Mouse (Mus musculus): ENCODE measurements around the gene Rabep2. TPM values are rescaled to one million over a fixed set of nuclear protein-coding genes. Genes with fewer than 3 reads are reported as not detected.
A peak's percentile ranks its signal among the peaks of the same experiment; 100 is the strongest.

The Rabep2 gene
- total RNA-seq (2012; rRNA removed): 38.5 and 40.3 TPM in 2 replicates
- 35.7 and 42.6 TPM in 2 replicates for total RNA-seq (2014; rRNA removed)
- polyA plus RNA-seq (2012; ENCODE audit: insufficient read length, low read depth): 33.7 and 36.6 TPM in 2 replicates

GRCm38 (mm10) chr7:126428631-126429502 lies at the start of gene Rabep2:
Gene Rabep2, plus strand, starts transcription at chr7:126428759.
- Histone ChIP-seq H3K79me2 (replicated peaks; ENCODE audit: control insufficient read depth, extremely low read depth, insufficient read depth, poor library complexity, severe bottlenecking) (peaks cover 11% of the 10 kb centered on the region; the same call in 1 of the 2 replicates), H3K4me2 (ENCODE audit: insufficient read depth, low read depth, poor library complexity, severe bottlenecking) (peak within 1 kb of the TSS; percentile 52), H3K4me3 (replicated peaks in 1 of 3; ENCODE audit: low read depth in 2 of 3, low read length in 2 of 3, poor library complexity in 1 of 3) (peak within 1 kb of the TSS; percentile 60 to 75 (median 71)), H3K36me3 (replicated peaks in 1 of 2; ENCODE audit: control insufficient read depth in 1 of 2, insufficient read depth in 1 of 2, low read length in 1 of 2) (peaks cover 31 to 54% of the 10 kb centered on the region in 2 experiments), H3K9me3 (replicated peaks; ENCODE audit: low read length) (peaks cover 7% of the 10 kb centered on the region), H3K9ac (ENCODE audit: insufficient read depth, low read depth) (peak within 1 kb of the TSS; percentile 85), H3K27me3 (replicated peaks) (no peaks in the 10 kb centered on the region), H3K27ac (ENCODE audit: insufficient read depth, low read depth) (peak within 1 kb of the TSS; percentile 60), H3K4me1 (ENCODE audit: control insufficient read depth in 1 of 2, insufficient read depth in 2 of 2) (peaks cover 13 to 55% of the 10 kb centered on the region in 2 experiments)
- DNase-seq (ENCODE audit: extremely low read depth): peak; percentile 88
- TF ChIP-seq NRF1 (IDR thresholded peaks at IDR 0.05; ENCODE audit: low read depth, low read length) (0 out of 2 replicates have a peak, but pooled peaks have one; percentile 17), MAZ (IDR thresholded peaks at IDR 0.05; ENCODE audit: low read depth, low read length) (peak; percentile 83; the same call in 1 of the 2 replicates), IRF4 (IDR thresholded peaks at IDR 0.05; ENCODE audit: low read depth, low read length) (peak; percentile 79), MAX (IDR thresholded peaks at IDR 0.05; ENCODE audit: low read length) (peak; percentile 69; the same call in 1 of the 2 replicates), UBTF (IDR thresholded peaks at IDR 0.05; ENCODE audit: low read depth, low read length) (no peak; the same call in 1 of the 2 replicates), ETS1 (conservative IDR thresholded peaks at IDR 0.05; ENCODE audit: low read depth, low read length) (0 out of 2 replicates have a peak, but pooled peaks have one; percentile 14), MXI1 (IDR thresholded peaks at IDR 0.05; ENCODE audit: low read depth, low read length) (peak; percentile 82), MYC (IDR thresholded peaks at IDR 0.05; ENCODE audit: low read depth, low read length) (no peak), KAT2A (IDR thresholded peaks at IDR 0.05; ENCODE audit: insufficient replicate concordance, low read length) (peak; percentile 71; the same call in 1 of the 2 replicates), MEF2A (IDR thresholded peaks at IDR 0.05; ENCODE audit: borderline replicate concordance, low read depth, low read length) (0 out of 2 replicates have a peak, but pooled peaks have one; percentile 40), ELF1 (IDR thresholded peaks at IDR 0.05; ENCODE audit: low read depth, low read length) (peak; percentile 98), SIN3A (IDR thresholded peaks at IDR 0.05; ENCODE audit: low read length) (peak; percentile 88), TCF12 (IDR thresholded peaks at IDR 0.05; ENCODE audit: low read depth, low read length) (peak; percentile 58; the same call in 1 of the 2 replicates), NELFE (IDR thresholded peaks at IDR 0.05; ENCODE audit: low read depth, low read length) (no peak; the same call in none of the 2 replicates), SMC3 (IDR thresholded peaks at IDR 0.05; ENCODE audit: low read depth, low read length) (no peak), POLR2A (IDR thresholded peaks at IDR 0.05; ENCODE audit: low read depth, low read length) (peak; percentile 74), USF1 (IDR thresholded peaks at IDR 0.05; ENCODE audit: low read depth, low read length) (no peak), GABPA (IDR thresholded peaks at IDR 0.05; ENCODE audit: insufficient replicate concordance, low read depth, low read length) (no peak), MAFK (IDR thresholded peaks at IDR 0.05; ENCODE audit: insufficient replicate concordance, low read length) (no peak), CTCF (conservative IDR thresholded peaks at IDR 0.05 in 1 of 2, IDR thresholded peaks at IDR 0.05 in 1 of 2; ENCODE audit: low read depth in 2 of 2, low read length in 2 of 2) (no peak), ZMIZ1 (IDR thresholded peaks at IDR 0.05; ENCODE audit: low read depth, low read length) (0 out of 2 replicates have a peak, but pooled peaks have one; percentile 62), HCFC1 (IDR thresholded peaks at IDR 0.05; ENCODE audit: low read depth, low read length) (peak; percentile 73)
- in situ Hi-C loops (cut with MboI; ENCODE audit: low pct_ligation_motif_present, low pct_unique_long_range_greater_than_20kb, low sequenced_read_pairs) (no loop called here), dilution Hi-C loops (cut with MboI; ENCODE audit: extremely low pct_ligation_motif_present, extremely low pct_unique_long_range_greater_than_20kb, low sequenced_read_pairs) (no loop called here)

Measured in CH12.LX (cell line).